Mouse (Mus musculus) midbrain, embryonic 11.5 days (tissue): ENCODE results near the gene Abhd8. TPM values are rescaled to one million over a fixed set of nuclear protein-coding genes. Genes with fewer than 3 reads are reported as not detected.

ENCODE experiments used
- ATAC-seq: fragments of 200-750 bp; cut with Nextera tagmentation; 2 replicates; pipeline ENCODE4 v1.8.0; 2017; ENCODE audit warnings: moderate TSS enrichment, moderate library complexity; ENCODE audit not compliant: low FRiP score
- DNase-seq: peaks from one replicate; pipeline ENCODE4 v3.0.0; 2015; ENCODE audit warnings: low spot score; ENCODE audit errors: missing footprints
- H3K27ac ChIP-seq: fragments of 300-500 bp; sonication (generic); 2 replicates; pipeline ENCODE4 v1.5.1; 2014; ENCODE audit warnings: low read depth, low read length
- H3K27me3 ChIP-seq: fragments of 300-500 bp; sonication (generic); 2 replicates; pipeline ENCODE4 v1.6.1; 2014; ENCODE audit warnings: mild to moderate bottlenecking, low read length, moderate library complexity, mixed read lengths; ENCODE audit not compliant: control insufficient read depth, insufficient read depth
- H3K36me3 ChIP-seq: fragments of 300-500 bp; sonication (generic); 2 replicates; pipeline ENCODE4 v1.6.1; 2014; ENCODE audit warnings: mild to moderate bottlenecking, low read length, moderate library complexity, mixed read lengths; ENCODE audit not compliant: control insufficient read depth, insufficient read depth
- H3K4me1 ChIP-seq: fragments of 300-500 bp; sonication (generic); 2 replicates; pipeline ENCODE4 v1.6.1; 2014; ENCODE audit warnings: low read length; ENCODE audit not compliant: control insufficient read depth, insufficient read depth
- H3K4me2 ChIP-seq: fragments of 300-500 bp; sonication (generic); 2 replicates; pipeline ENCODE4 v1.6.1; 2014; ENCODE audit warnings: mild to moderate bottlenecking, moderate library complexity
- H3K4me3 ChIP-seq: fragments of 300-500 bp; sonication (generic); 2 replicates; pipeline ENCODE4 v1.5.1; 2014; ENCODE audit warnings: low read depth, low read length
- H3K9ac ChIP-seq: fragments of 300-500 bp; sonication (generic); 2 replicates; pipeline ENCODE4 v1.6.1; 2014; ENCODE audit warnings: low read length
- H3K9me3 ChIP-seq: fragments of 300-500 bp; sonication (generic); 2 replicates; pipeline ENCODE4 v1.6.1; 2016; ENCODE audit warnings: low read length; ENCODE audit not compliant: control insufficient read depth
- WGBS: fragments of 180-500 bp; shearing (Covaris S2); extraction: QIAGEN DNeasy Blood & Tissue Kit; methylation state at CpG from one replicate; pipeline ENCODE4 v1.1.7; 2014; 5-methylcytosine and 5-hydroxymethylcytosine counted together
- polyA plus RNA-seq: library from polyadenylated mRNA; unstranded; fragments of >200 nt; fragmentation: Nextera tagmentation; extraction: Ambion mirVana; gene quantifications from 2 replicates; pipeline ENCODE4 v1.2.1, GENCODE M21; 2014

Abhd8 gene
- polyA plus RNA-seq, 1 experiment from 2014 or later: 42.2 TPM

- H3K4me1 ChIP-seq: peaks cover 23% of the 10 kb centered on the region
- H3K36me3 ChIP-seq: peaks cover 16% of the 10 kb centered on the region
- H3K27me3 ChIP-seq: peaks cover 7% of the 10 kb centered on the region
- H3K9me3 ChIP-seq: no peaks in the 10 kb centered on the region
- no peak overlapping the region for H3K9ac ChIP-seq
- 95% methylated on average over 18 of the region's 18 CpGs for WGBS
- DNase-seq (no peak), ATAC-seq (no peak)
- H3K4me3 ChIP-seq: no peak overlapping the region
- no peak overlapping the region for H3K4me2 ChIP-seq
- no peak overlapping the region for H3K27ac ChIP-seq
Measured at GRCm38 (mm10) chr8:71474344-71474743, 10.9 kb upstream of the Abhd8 start.

GRCm38 (mm10) chr8:71472601-71473386, 9.3 kb upstream of the Abhd8 start:
- Histone ChIP-seq H3K9ac (no peak overlapping the region), H3K4me3 (no peak overlapping the region), H3K27ac (no peak overlapping the region), H3K27me3 (no peaks in the 10 kb centered on the region), H3K4me2 (no peak overlapping the region), H3K4me1 (peaks cover 23% of the 10 kb centered on the region), H3K9me3 (no peaks in the 10 kb centered on the region), H3K36me3 (peaks cover 12% of the 10 kb centered on the region; the same call in 1 of the 2 replicates)
- ATAC-seq (no peak), DNase-seq (peak; percentile 72)
- 77% methylated on average over 8 of the region's 8 CpGs for WGBS

DNA sequence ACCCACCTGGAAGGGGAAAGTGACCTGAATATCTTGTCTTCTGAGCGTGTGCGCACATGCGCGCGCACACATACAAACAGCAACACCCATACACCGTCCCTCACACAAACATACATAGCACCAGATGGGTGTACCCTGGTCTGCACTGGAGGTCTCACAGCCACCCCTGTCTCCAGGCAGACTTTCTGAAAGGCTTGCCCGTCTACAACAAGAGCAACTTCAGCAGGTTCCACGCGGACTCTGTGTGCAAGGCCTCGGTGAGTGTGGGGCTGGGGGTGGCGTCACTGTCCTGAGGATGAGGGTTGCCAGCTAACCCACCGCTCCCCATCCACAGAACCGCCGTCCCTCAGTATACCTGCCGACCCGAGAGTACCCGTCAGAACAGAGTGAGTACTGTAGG, 8.4 kb upstream of the Abhd8 start:
- no peak for ATAC-seq
- Histone ChIP-seq H3K27me3 (no peaks in the 10 kb centered on the region), H3K4me3 (no peak overlapping the region), H3K9me3 (no peaks in the 10 kb centered on the region), H3K27ac (no peak overlapping the region), H3K9ac (no peak overlapping the region), H3K36me3 (peaks cover 12% of the 10 kb centered on the region; the same call in 1 of the 2 replicates), H3K4me2 (no peak overlapping the region), H3K4me1 (peaks cover 17% of the 10 kb centered on the region)
- DNase-seq: peak; percentile 45
- WGBS: 95% methylated on average over 17 of the region's 17 CpGs

DNA sequence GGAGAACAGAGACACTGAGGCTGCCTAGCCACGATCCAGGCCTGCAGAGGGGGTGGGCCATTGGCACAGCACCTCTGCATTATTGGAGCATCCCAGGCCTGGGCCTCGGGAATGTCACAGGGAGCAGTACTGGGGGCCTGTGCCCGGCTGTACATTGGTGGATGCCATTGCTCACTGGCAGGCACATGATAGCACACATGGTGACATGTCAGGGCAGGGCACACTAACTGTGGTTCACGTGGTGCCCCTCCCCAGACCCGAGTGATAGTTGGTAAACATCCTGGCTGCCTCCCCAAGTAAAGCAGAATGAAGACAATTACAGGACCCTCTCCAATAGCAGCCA, 7.4 kb upstream of the Abhd8 start:
- H3K9me3 ChIP-seq: no peaks in the 10 kb centered on the region
- no peak for ATAC-seq
- 81% methylated on average over 5 of the region's 5 CpGs for WGBS
- no peak overlapping the region for H3K27ac ChIP-seq
- no peak for DNase-seq
- no peak overlapping the region for H3K4me3 ChIP-seq
- no peaks in the 10 kb centered on the region for H3K27me3 ChIP-seq
- no peak overlapping the region for H3K9ac ChIP-seq
- peaks cover 12% of the 10 kb centered on the region for H3K4me1 ChIP-seq
- H3K4me2 ChIP-seq: no peak overlapping the region
- H3K36me3 ChIP-seq: peaks cover 12% of the 10 kb centered on the region; the same call in 1 of the 2 replicates

DNA sequence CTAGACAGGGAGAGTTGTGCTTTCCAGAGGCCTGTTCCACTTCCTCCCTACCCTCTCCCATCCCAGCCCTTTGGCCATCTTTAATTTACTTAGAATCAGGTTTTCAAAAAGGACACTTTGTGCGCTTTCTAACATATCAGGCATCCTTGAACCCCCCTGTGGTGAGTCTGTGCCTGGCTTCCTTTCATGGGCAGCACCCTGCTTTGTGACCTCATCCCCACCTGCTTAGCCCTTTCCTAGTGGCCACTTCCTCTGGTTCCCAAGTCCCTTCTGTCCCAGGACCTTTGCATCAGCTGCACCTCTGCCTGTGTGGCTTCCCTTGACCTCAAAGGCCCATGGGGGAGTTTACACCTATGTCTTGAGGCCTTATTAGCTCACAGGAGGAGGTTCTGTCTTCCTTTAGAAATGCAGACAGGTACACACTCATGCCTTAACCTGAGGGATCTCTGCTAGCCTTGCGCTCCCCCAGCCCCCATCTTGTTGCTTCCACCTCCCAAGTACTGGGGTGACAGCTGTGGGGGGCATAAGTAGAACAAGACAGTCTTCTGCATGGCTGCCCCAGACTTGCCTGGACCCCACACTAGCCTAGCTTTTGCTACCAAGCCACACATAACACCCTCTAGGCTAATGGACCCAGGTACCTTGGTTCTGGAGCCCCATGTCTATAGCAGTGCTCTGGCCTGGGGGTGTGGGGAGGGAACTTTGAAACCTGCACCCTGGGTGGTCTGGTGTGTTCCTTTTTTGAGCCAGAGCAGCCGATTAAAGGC, 6.9 kb upstream of the Abhd8 start:
- Histone ChIP-seq H3K27me3 (no peaks in the 10 kb centered on the region), H3K4me2 (peak overlapping the region; percentile 90), H3K9ac (peak overlapping the region; percentile 69), H3K4me1 (peaks cover 15% of the 10 kb centered on the region), H3K4me3 (peak overlapping the region; percentile 80), H3K9me3 (no peaks in the 10 kb centered on the region), H3K27ac (no peak overlapping the region), H3K36me3 (peaks cover 12% of the 10 kb centered on the region; the same call in 1 of the 2 replicates)
- 90% methylated on average over 3 of the region's 3 CpGs for WGBS
- DNase-seq (peak; percentile 82), ATAC-seq (no peak)

GRCm38 (mm10) chr8:71469411-71469810, 6.0 kb upstream of the Abhd8 start:
- Histone ChIP-seq H3K4me2 (peak overlapping the region; percentile 90), H3K36me3 (peaks cover 11% of the 10 kb centered on the region; the same call in 1 of the 2 replicates), H3K9ac (peak overlapping the region; percentile 69), H3K4me1 (peaks cover 18% of the 10 kb centered on the region), H3K4me3 (peak overlapping the region; percentile 80), H3K27ac (peak overlapping the region; percentile 37; the same call in 1 of the 2 replicates), H3K27me3 (no peaks in the 10 kb centered on the region), H3K9me3 (no peaks in the 10 kb centered on the region)
- ATAC-seq (peak; percentile 41), DNase-seq (peak; percentile 94)
- 1% methylated on average over 23 of the region's 24 CpGs for WGBS

DNA sequence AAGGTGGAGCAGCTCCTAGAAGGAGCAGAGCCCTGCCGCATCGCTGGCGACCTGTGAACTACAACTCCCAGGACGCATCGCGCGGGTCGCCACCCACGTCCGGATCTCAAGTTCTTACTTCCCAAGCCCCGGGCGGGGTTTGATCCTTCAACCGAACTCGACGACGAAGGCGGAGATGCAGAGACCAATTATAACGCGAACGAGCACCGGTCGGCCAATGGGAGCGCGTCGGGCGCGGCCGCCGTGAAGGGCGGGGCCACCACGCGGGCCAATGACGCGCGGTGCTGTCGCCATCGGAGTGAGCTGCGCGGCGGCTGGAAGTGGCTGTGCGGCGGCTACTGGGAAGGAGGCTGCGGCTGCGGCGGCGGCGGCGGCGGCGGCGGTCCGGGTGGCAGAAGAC, 5.5 kb upstream of the Abhd8 start, which contains the start of gene Dda1:
TSS of gene Dda1 (plus strand) at position 284 of the 400 bp plus-strand sequence.
- DNase-seq (peak; percentile 99), ATAC-seq (peak; percentile 87)
- H3K4me2 ChIP-seq: peak within 1 kb of the TSS; percentile 90
- under 1% methylated on average over 51 of the region's 52 CpGs for WGBS
- peaks cover 23% of the 10 kb centered on the region for H3K4me1 ChIP-seq
- H3K27me3 ChIP-seq: no peaks in the 10 kb centered on the region
- H3K27ac ChIP-seq: peak within 1 kb of the TSS; percentile 37; the same call in 1 of the 2 replicates
- H3K4me3 ChIP-seq: peak within 1 kb of the TSS; percentile 80
- peaks cover 8% of the 10 kb centered on the region; the same call in 1 of the 2 replicates for H3K36me3 ChIP-seq
- H3K9ac ChIP-seq: peak within 1 kb of the TSS; percentile 69
- no peaks in the 10 kb centered on the region for H3K9me3 ChIP-seq

- Histone ChIP-seq H3K27ac (no peak overlapping the region), H3K36me3 (peaks cover 8% of the 10 kb centered on the region; the same call in 1 of the 2 replicates), H3K9ac (no peak overlapping the region), H3K4me1 (peaks cover 25% of the 10 kb centered on the region), H3K9me3 (no peaks in the 10 kb centered on the region), H3K4me3 (no peak overlapping the region), H3K4me2 (no peak overlapping the region), H3K27me3 (no peaks in the 10 kb centered on the region)
- WGBS: 96% methylated on average over 1 of the region's 1 CpGs
- no peak for ATAC-seq
- DNase-seq: peak; percentile 62
Measured at GRCm38 (mm10) chr8:71468001-71468400, 4.5 kb upstream of the Abhd8 start.

- 85% methylated on average over 2 of the region's 2 CpGs for WGBS
- Histone ChIP-seq H3K4me3 (no peak overlapping the region), H3K4me1 (peaks cover 30% of the 10 kb centered on the region), H3K27me3 (no peaks in the 10 kb centered on the region), H3K27ac (no peak overlapping the region), H3K9ac (no peak overlapping the region), H3K36me3 (peaks cover 4% of the 10 kb centered on the region; the same call in 1 of the 2 replicates), H3K4me2 (no peak overlapping the region), H3K9me3 (no peaks in the 10 kb centered on the region)
- peak; percentile 76 for DNase-seq
- no peak for ATAC-seq
Measured at GRCm38 (mm10) chr8:71467201-71467600, 3.7 kb upstream of the Abhd8 start.
